Mouse (Mus musculus) heart, postnatal 14 days (tissue): ENCODE data around the gene Pdgfb. TPM values are rescaled to one million over a fixed set of nuclear protein-coding genes. Genes with fewer than 3 reads are reported as not detected.

Experiments used
- DNase-seq, 2 experiments: peaks; one replicate each; pipeline ENCODE4 v3.0.0; 2021 to 2022
- intact Hi-C: fragments of 180-260 bp; cut with DNase I; formaldehyde crosslinking; loops from one replicate; pipeline ENCODE4 v1.15.1; 2025
- long read RNA-seq, 2 experiments: library from polyadenylated mRNA; stranded (forward); transcript quantifications; one replicate each; pipeline ENCODE4 v2.0.0; 2021
- total RNA-seq, 2 experiments: library from RNA; stranded (reverse); gene quantifications; 2 replicates each; pipeline ENCODE4 v1.2.3; 2021

Pdgfb gene
- 10 to 100 TPM; 42.2 to 43.4 TPM for total RNA-seq
- long read RNA-seq, experiment 1, transcript Pdgfb-201 (7 exons, 2,944 nt), result major isoform, 18 of 25 reads
- long read RNA-seq, experiment 1, partial matches to known transcripts, result 4 of 25 reads
- long read RNA-seq, experiment 1, other reads (novel, unspliced or antisense), result 3 of 25 reads
- long read RNA-seq, experiment 2, transcript Pdgfb-201 (7 exons, 2,944 nt), result major isoform, 7 of 26 reads
- long read RNA-seq, experiment 2, partial matches to known transcripts, result 15 of 26 reads
- long read RNA-seq, experiment 2, other reads (novel, unspliced or antisense), result 4 of 26 reads

GRCm38 (mm10) chr15:80014321-80015210 lies at the start of gene Pdgfb:
Gene Pdgfb, minus strand, starts transcription at chr15:80014977.
- intact Hi-C loops, result loop anchor here (1.0 kb wide), 1 partner anchor 36 kb away; no protein-coding TSS in a partner anchor
- DNase-seq, result peak; percentile 78 to 79

- DNase-seq, result no peak
- intact Hi-C loops, result no loop called here
Observed at GRCm38 (mm10) chr15:80062821-80063220, 48.0 kb upstream of the Pdgfb start.

- intact Hi-C loops, result no loop called here
- DNase-seq, result no peak
Observed at GRCm38 (mm10) chr15:80062339-80062738, 47.6 kb upstream of the Pdgfb start.

- intact Hi-C loops, result no loop called here
- DNase-seq, result no peak
Observed at GRCm38 (mm10) chr15:80061071-80061550, 46.3 kb upstream of the Pdgfb start.

- no peak for DNase-seq
- intact Hi-C loops, result no loop called here
Observed at GRCm38 (mm10) chr15:80060356-80061070, 45.7 kb upstream of the Pdgfb start.

- intact Hi-C loops, result no loop called here
- DNase-seq, result no peak
Observed at GRCm38 (mm10) chr15:80059606-80060005, 44.8 kb upstream of the Pdgfb start.

GRCm38 (mm10) chr15:80058151-80058550 lies 43.4 kb upstream of the Pdgfb start:
- no peak for DNase-seq
- intact Hi-C loops, result no loop called here

- DNase-seq, result peak; percentile 68 to 72
- intact Hi-C loops, result no loop called here
Observed at GRCm38 (mm10) chr15:80054034-80054710, 39.4 kb upstream of the Pdgfb start.

GRCm38 (mm10) chr15:80053381-80054033 lies 38.7 kb upstream of the Pdgfb start:
- intact Hi-C loops, result no loop called here
- DNase-seq, result peak; percentile 63

GRCm38 (mm10) chr15:80051782-80052181 lies 37.0 kb upstream of the Pdgfb start:
- no peak for DNase-seq
- intact Hi-C loops, result loop anchor here (2.0 kb wide), 2 partner anchors 23 to 47 kb away; no protein-coding TSS in a partner anchor

GRCm38 (mm10) chr15:80051092-80051761 lies 36.5 kb upstream of the Pdgfb start:
- intact Hi-C loops, result loop anchor here (2.0 kb wide), 2 partner anchors 24 to 46 kb away; no protein-coding TSS in a partner anchor
- no peak for DNase-seq

- intact Hi-C loops, result loop anchor here (1.0 to 2.0 kb wide), 3 partner anchors 25 to 45 kb away; partner anchors contain the start of gene Pdgfb
- DNase-seq, result peak; percentile 68
Observed at GRCm38 (mm10) chr15:80050093-80050492, 35.3 kb upstream of the Pdgfb start.

GRCm38 (mm10) chr15:80047973-80048372 lies 33.2 kb upstream of the Pdgfb start:
- DNase-seq, result no peak
- intact Hi-C loops, result no loop called here

GRCm38 (mm10) chr15:80047242-80047641 lies 32.5 kb upstream of the Pdgfb start:
- no peak for DNase-seq
- intact Hi-C loops, result no loop called here

GRCm38 (mm10) chr15:80045749-80046148 lies 31.0 kb upstream of the Pdgfb start:
- intact Hi-C loops, result no loop called here
- DNase-seq, result no peak

GRCm38 (mm10) chr15:80044249-80044648 lies 29.5 kb upstream of the Pdgfb start:
- DNase-seq, result no peak
- intact Hi-C loops, result no loop called here

GRCm38 (mm10) chr15:80042152-80042551 lies 27.4 kb upstream of the Pdgfb start:
- no peak for DNase-seq
- intact Hi-C loops, result no loop called here

- intact Hi-C loops, result no loop called here
- no peak for DNase-seq
Observed at GRCm38 (mm10) chr15:80038110-80038391, 23.3 kb upstream of the Pdgfb start.
